Mouse (Mus musculus): ENCODE data around the gene Pms1. TPM values are rescaled to one million over a fixed set of nuclear protein-coding genes. Genes with fewer than 3 reads are reported as not detected.

Pms1 gene
- polyA plus RNA-seq, 1 experiment: 0.92 TPM

GRCm38 (mm10) chr1:53203902-53204301 is 92.9 kb downstream of the Pms1 start:
- WGBS: 91% methylated on average over 2 of the region's 2 CpGs
- DNase-seq (ENCODE audit: low read depth, low spot score): no peak

GRCm38 (mm10) chr1:53201630-53202199 is 95.1 kb downstream of the Pms1 start:
- no peak for DNase-seq (ENCODE audit: low read depth, low spot score)
- WGBS: 72% methylated on average over 2 of the region's 2 CpGs

GRCm38 (mm10) chr1:53194536-53194935 is 102.3 kb downstream of the Pms1 start:
- DNase-seq (ENCODE audit: low read depth, low spot score): no peak
- WGBS: 92% methylated on average over 3 of the region's 3 CpGs

DNA sequence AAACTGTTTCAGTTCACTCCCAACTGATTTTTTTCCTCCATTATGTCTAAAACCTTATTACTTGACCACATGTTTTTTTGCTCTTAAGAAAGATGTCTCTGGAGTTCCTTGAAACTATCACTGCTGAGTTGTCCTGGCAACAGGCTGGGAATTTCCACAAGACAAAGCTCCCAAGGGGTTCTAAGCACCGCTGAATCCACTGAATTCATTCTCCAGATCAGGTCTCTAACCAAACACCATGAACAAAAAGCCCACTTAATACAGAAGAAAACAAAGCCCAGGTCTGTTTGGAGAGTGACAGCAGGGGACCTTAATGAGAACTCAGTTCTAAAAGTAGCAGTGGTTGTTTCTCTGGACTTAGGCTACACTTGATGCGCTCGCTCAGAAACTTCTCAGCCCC is 105.6 kb downstream of the Pms1 start:
- WGBS: 92% methylated on average over 3 of the region's 3 CpGs
- no peak for DNase-seq (ENCODE audit: low read depth, low spot score)

DNA sequence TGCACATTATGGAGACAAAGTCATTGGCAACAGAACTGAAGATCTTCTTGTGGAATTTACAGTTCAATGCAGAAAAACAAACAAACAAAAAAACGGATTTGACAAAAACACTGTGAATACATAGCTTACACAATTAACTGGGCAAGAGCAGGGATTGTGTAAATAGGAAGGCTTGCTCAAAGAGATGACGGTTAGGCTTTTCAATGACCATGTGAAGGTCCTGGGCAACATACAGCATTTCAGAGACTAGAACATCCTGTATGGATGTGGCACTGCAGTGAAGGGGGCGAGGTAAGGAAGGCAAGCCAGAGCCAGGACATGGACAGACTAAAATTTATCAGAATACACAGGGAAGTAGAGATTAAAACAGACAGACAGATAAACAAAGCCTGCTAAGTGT is 107.2 kb downstream of the Pms1 start:
- no peak for DNase-seq (ENCODE audit: low read depth, low spot score)
- 72% methylated on average over 3 of the region's 3 CpGs for WGBS

- WGBS: 96% methylated on average over 8 of the region's 8 CpGs
- DNase-seq (ENCODE audit: low read depth, low spot score): no peak
Observed at GRCm38 (mm10) chr1:53187536-53187935, 109.3 kb downstream of the Pms1 start, which contains the start of gene 1700019A02Rik. TSS of gene 1700019A02Rik (minus strand) at chr1:53187636.

DNA sequence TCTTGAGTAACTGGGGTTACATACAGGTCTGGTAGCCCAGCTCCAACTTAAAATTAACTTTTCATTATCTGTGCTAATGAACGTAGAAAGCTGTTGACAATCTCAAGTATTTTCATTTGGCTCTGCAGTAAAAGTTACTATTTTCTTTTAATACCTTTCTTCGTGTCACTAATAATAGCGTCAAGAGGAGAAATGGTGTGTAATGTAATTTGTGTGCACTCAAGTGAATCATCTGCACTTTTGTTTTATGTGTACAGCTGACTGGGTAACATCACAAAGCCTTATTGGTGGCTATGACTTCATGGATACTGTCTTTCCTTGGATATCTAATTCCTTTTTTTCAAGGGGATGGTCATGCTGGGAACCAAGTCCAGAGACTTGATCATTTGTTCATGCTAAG is 110.5 kb downstream of the Pms1 start:
- 94% methylated on average over 3 of the region's 3 CpGs for WGBS
- no peak for DNase-seq (ENCODE audit: low read depth, low spot score)

GRCm38 (mm10) chr1:53157715-53158114 is 139.1 kb downstream of the Pms1 start:
- DNase-seq (ENCODE audit: low read depth, low spot score): no peak
- 41% methylated on average over 6 of the region's 6 CpGs for WGBS

Other genes with a start within 250 kb of the Pms1 start
- 0.02 TPM in 1 of 2 replicates, not detected in the other for gene Mstn, start 235.4 kb downstream of the Pms1 start, polyA plus RNA-seq (2012; rRNA removed)
- not detected in 2 replicates for gene 1700019A02Rik, start 109.4 kb downstream of the Pms1 start, polyA plus RNA-seq (2012; rRNA removed)
- 10.0 and 10.8 TPM in 2 replicates for gene Ormdl1, start 77 bp upstream of the Pms1 start, polyA plus RNA-seq (2012; rRNA removed)
- 11.8 and 19.8 TPM in 2 replicates for gene Gm28778, start 93 bp upstream of the Pms1 start, polyA plus RNA-seq (2012; rRNA removed)
- gene Osgepl1, start 16.6 kb upstream of the Pms1 start, polyA plus RNA-seq (2012; rRNA removed): 3.7 and 4.6 TPM in 2 replicates
- gene Asdurf, start 55.6 kb upstream of the Pms1 start, polyA plus RNA-seq (2012; rRNA removed): not detected in 2 replicates
- not detected in 2 replicates for gene Gm28551, start 55.6 kb upstream of the Pms1 start, polyA plus RNA-seq (2012; rRNA removed)
- 5.6 and 7.6 TPM in 2 replicates for gene Asnsd1, start 55.7 kb upstream of the Pms1 start, polyA plus RNA-seq (2012; rRNA removed)